Mouse (Mus musculus): ENCODE results near the gene Exoc6.

GRCm38 (mm10) chr19:37727366-37727765 is 177.1 kb downstream of the Exoc6 start:
- TF ChIP-seq E2F4 (IDR thresholded peaks at IDR 0.05; ENCODE audit: insufficient read depth) (no peak), POLR2A (IDR thresholded peaks at IDR 0.05; ENCODE audit: insufficient read length, low read depth) (no peak), MYOD1 (IDR thresholded peaks at IDR 0.05; ENCODE audit: control insufficient read depth in 1 of 3, insufficient read length in 2 of 3, low read depth in 2 of 3) (no peak), TCF12 (IDR thresholded peaks at IDR 0.05; ENCODE audit: insufficient read depth, poor library complexity, severe bottlenecking) (no peak), CEBPB (IDR thresholded peaks at IDR 0.05; ENCODE audit: insufficient read depth, poor library complexity, severe bottlenecking) (no peak), POLR2AphosphoS2 (IDR thresholded peaks at IDR 0.05; ENCODE audit: insufficient read length, low read depth) (no peak)

Measured in myocyte (in vitro differentiated cells).